Mouse (Mus musculus): Measurements from ENCODE around the gene Gas2l3.

DNA sequence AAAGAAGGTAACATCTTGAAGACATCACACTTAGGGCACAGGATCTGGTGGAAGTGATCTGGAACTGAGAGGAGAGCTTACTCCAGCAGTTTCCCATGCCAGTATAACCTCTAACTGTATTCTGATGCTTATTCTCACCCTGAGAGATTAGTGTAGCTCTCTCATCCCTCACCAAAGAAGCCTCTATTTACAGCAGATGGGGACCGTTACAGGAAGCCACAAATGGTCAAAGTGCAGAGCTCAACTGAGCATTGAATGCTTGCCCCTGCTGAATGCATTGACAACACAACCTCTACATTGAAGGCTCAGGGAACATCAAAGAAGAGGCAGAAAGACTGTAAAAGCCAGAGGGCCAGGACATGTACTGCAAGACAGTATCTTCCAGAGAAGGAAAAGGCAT lies 36.2 kb downstream of the Gas2l3 start:
- no peak for TF ChIP-seq GATA1 (IDR thresholded peaks at IDR 0.05; ENCODE audit: low read length)
- no peak for TF ChIP-seq TAL1 (IDR thresholded peaks at IDR 0.05; ENCODE audit: low read length)

Data from erythroblast, embryonic 14.5 days (primary cell).